Mouse (Mus musculus): ENCODE results near the gene Sorcs3. TPM values are rescaled to one million over a fixed set of nuclear protein-coding genes. Genes with fewer than 3 reads are reported as not detected.

Gene Sorcs3
- polyA plus RNA-seq, 1 experiment from 2014 or later, result 0.94 TPM

DNA sequence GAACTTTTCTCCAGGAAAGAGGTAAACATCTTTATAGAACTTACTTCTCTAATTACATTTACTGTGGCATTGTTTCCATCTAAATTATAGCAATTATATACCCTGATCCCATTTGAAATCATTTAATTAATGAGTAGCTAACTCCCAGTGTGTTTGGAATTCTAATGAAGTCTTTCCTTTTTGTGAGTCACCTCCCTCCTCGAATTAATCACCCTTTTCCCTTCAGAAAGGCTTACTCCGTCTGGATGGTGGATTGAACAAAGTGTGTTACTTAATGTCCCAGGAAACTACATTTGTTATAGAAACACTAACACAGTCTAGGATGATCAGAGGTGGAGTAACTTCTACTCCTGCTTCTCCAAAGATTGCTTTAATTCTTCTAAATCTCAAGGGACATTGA is 531.7 kb downstream of the Sorcs3 start:
- no peak for ATAC-seq (replicated peaks; ENCODE audit: insufficient number of reproducible peaks, low FRiP score, low TSS enrichment, low read depth)
- no peak overlapping the region for H3K27ac ChIP-seq (replicated peaks; ENCODE audit: low read depth, low read length)
- 53% methylated on average over 2 of the region's 2 CpGs for WGBS

GRCm38 (mm10) chr19:48755156-48755555 is 549.3 kb downstream of the Sorcs3 start:
- no peaks in the 10 kb centered on the region for H3K9me3 ChIP-seq (replicated peaks; ENCODE audit: control insufficient read depth, low read length)
- DNase-seq (ENCODE audit: low spot score) (no peak), ATAC-seq (replicated peaks; ENCODE audit: insufficient number of reproducible peaks, low FRiP score, low TSS enrichment, low read depth) (no peak)
- no peaks in the 10 kb centered on the region for H3K36me3 ChIP-seq (replicated peaks; ENCODE audit: control insufficient read depth, insufficient read depth, low read depth, low read length)
- no peak overlapping the region for H3K27ac ChIP-seq (replicated peaks; ENCODE audit: low read depth, low read length)
- no peaks in the 10 kb centered on the region for H3K4me1 ChIP-seq (ENCODE audit: control insufficient read depth, insufficient read depth, low read length)
- H3K4me3 ChIP-seq (ENCODE audit: low read depth, low read length), result no peak overlapping the region
- 83% methylated on average over 9 of the region's 9 CpGs for WGBS
- no peaks in the 10 kb centered on the region for H3K27me3 ChIP-seq (ENCODE audit: control insufficient read depth, insufficient read depth, low read length)
- no peak overlapping the region for H3K4me2 ChIP-seq (ENCODE audit: low read depth, low read length)
- no peak overlapping the region for H3K9ac ChIP-seq (replicated peaks; ENCODE audit: low read length)

More for the DNA sequence above, 531.7 kb downstream of the Sorcs3 start:
- DNase-seq (ENCODE audit: low spot score), result no peak
- Histone ChIP-seq H3K27me3 (ENCODE audit: control insufficient read depth, insufficient read depth, low read length) (no peaks in the 10 kb centered on the region), H3K4me3 (ENCODE audit: low read depth, low read length) (no peak overlapping the region), H3K9ac (replicated peaks; ENCODE audit: low read length) (no peak overlapping the region), H3K9me3 (replicated peaks; ENCODE audit: control insufficient read depth, low read length) (no peaks in the 10 kb centered on the region), H3K4me2 (ENCODE audit: low read depth, low read length) (no peak overlapping the region), H3K4me1 (ENCODE audit: control insufficient read depth, insufficient read depth, low read length) (no peaks in the 10 kb centered on the region), H3K36me3 (replicated peaks; ENCODE audit: control insufficient read depth, insufficient read depth, low read depth, low read length) (no peaks in the 10 kb centered on the region)

DNA sequence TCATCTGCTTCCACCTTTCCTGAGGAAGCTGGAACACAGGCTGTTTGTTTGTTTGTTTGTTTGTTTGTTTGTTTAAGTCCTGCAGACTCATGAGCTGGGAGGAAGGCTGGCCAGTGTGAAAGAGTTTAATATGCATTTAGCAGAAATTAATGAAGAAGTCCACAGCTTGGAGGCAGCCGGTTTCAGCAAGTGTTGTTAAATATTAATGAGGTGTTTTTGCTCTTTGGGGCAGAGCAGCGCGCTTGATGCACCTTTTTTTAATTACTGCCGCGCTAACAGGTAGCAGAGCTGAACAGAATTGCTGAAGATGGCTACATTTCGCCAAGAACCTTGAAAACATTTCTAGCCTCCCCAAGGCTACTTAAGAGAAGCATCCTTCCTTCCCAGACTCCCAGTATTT is 551.0 kb downstream of the Sorcs3 start:
- H3K4me1 ChIP-seq (ENCODE audit: control insufficient read depth, insufficient read depth, low read length), result no peaks in the 10 kb centered on the region
- H3K27ac ChIP-seq (replicated peaks; ENCODE audit: low read depth, low read length), result no peak overlapping the region
- no peak overlapping the region for H3K4me2 ChIP-seq (ENCODE audit: low read depth, low read length)
- H3K27me3 ChIP-seq (ENCODE audit: control insufficient read depth, insufficient read depth, low read length), result no peaks in the 10 kb centered on the region
- WGBS, result 77% methylated on average over 6 of the region's 6 CpGs
- no peaks in the 10 kb centered on the region for H3K36me3 ChIP-seq (replicated peaks; ENCODE audit: control insufficient read depth, insufficient read depth, low read depth, low read length)
- ATAC-seq (replicated peaks; ENCODE audit: insufficient number of reproducible peaks, low FRiP score, low TSS enrichment, low read depth), result no peak
- H3K4me3 ChIP-seq (ENCODE audit: low read depth, low read length), result no peak overlapping the region
- no peaks in the 10 kb centered on the region for H3K9me3 ChIP-seq (replicated peaks; ENCODE audit: control insufficient read depth, low read length)
- no peak for DNase-seq (ENCODE audit: low spot score)
- H3K9ac ChIP-seq (replicated peaks; ENCODE audit: low read length), result no peak overlapping the region

GRCm38 (mm10) chr19:48766524-48766923 is 560.7 kb downstream of the Sorcs3 start:
- 90% methylated on average over 2 of the region's 2 CpGs for WGBS
- ATAC-seq (replicated peaks; ENCODE audit: insufficient number of reproducible peaks, low FRiP score, low TSS enrichment, low read depth) (no peak), DNase-seq (ENCODE audit: low spot score) (no peak)
- Histone ChIP-seq H3K27me3 (ENCODE audit: control insufficient read depth, insufficient read depth, low read length) (no peaks in the 10 kb centered on the region), H3K36me3 (replicated peaks; ENCODE audit: control insufficient read depth, insufficient read depth, low read depth, low read length) (no peaks in the 10 kb centered on the region), H3K27ac (replicated peaks; ENCODE audit: low read depth, low read length) (no peak overlapping the region), H3K9me3 (replicated peaks; ENCODE audit: control insufficient read depth, low read length) (no peaks in the 10 kb centered on the region), H3K4me1 (ENCODE audit: control insufficient read depth, insufficient read depth, low read length) (no peaks in the 10 kb centered on the region), H3K9ac (replicated peaks; ENCODE audit: low read length) (no peak overlapping the region), H3K4me2 (ENCODE audit: low read depth, low read length) (no peak overlapping the region), H3K4me3 (ENCODE audit: low read depth, low read length) (no peak overlapping the region)

DNA sequence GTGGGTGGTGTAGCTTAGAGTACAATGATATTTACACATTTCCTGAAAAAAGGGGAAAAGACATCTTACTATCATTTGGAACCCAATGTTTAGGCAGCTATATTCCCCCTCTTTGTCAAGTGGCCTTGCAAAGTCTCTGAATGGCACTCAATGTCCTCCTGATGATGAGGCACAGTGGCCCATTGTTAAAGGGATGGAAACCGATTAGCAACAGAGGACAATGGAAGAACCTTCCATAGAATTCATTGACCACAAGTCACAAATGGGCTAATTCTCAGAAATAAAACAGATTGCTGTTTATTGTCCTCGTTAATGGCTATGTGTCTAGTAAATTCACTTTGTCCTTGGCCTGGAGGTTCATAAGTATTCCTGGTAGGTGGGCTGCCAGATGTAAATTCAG is 565.7 kb downstream of the Sorcs3 start:
- no peak overlapping the region for H3K27ac ChIP-seq (replicated peaks; ENCODE audit: low read depth, low read length)
- H3K4me2 ChIP-seq (ENCODE audit: low read depth, low read length), result no peak overlapping the region
- 56% methylated on average over 2 of the region's 2 CpGs for WGBS
- no peaks in the 10 kb centered on the region for H3K4me1 ChIP-seq (ENCODE audit: control insufficient read depth, insufficient read depth, low read length)
- H3K36me3 ChIP-seq (replicated peaks; ENCODE audit: control insufficient read depth, insufficient read depth, low read depth, low read length), result no peaks in the 10 kb centered on the region
- no peak overlapping the region for H3K9ac ChIP-seq (replicated peaks; ENCODE audit: low read length)
- no peak overlapping the region for H3K4me3 ChIP-seq (ENCODE audit: low read depth, low read length)
- ATAC-seq (replicated peaks; ENCODE audit: insufficient number of reproducible peaks, low FRiP score, low TSS enrichment, low read depth) (no peak), DNase-seq (ENCODE audit: low spot score) (no peak)
- H3K9me3 ChIP-seq (replicated peaks; ENCODE audit: control insufficient read depth, low read length), result no peaks in the 10 kb centered on the region
- H3K27me3 ChIP-seq (ENCODE audit: control insufficient read depth, insufficient read depth, low read length), result no peaks in the 10 kb centered on the region

DNA sequence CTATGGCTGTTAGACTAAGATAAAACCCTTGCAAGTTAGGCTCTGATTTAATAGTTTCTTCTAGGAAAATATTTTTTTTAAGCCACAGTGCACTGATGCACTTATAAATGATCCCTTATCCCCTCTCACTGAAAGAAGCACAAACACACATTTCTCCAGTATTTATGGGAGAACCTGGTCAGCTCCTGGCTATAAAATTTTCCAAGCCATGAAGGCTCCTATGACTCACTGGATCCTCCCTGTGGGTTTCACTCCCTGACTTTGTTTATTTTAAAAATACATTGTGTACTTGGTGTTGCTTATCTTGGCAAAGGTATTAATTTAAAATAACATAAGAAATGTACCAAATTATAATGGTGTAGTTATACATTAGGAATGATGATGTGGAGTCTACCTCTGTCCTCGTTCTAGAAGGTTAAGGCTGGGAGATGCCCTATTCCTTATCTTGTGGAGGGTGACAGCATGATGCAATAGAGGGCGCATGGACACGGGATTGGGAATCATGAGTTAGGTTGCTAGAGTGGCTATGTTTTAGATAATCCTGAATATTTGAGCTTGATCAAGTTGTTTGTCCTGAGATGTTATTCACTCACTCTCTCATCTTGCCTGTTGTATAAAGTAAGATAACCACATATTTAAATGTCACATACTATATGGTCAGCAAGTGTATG is 573.4 kb downstream of the Sorcs3 start:
- Histone ChIP-seq H3K4me3 (ENCODE audit: low read depth, low read length) (no peak overlapping the region), H3K9ac (replicated peaks; ENCODE audit: low read length) (no peak overlapping the region), H3K36me3 (replicated peaks; ENCODE audit: control insufficient read depth, insufficient read depth, low read depth, low read length) (no peaks in the 10 kb centered on the region), H3K9me3 (replicated peaks; ENCODE audit: control insufficient read depth, low read length) (no peaks in the 10 kb centered on the region), H3K27ac (replicated peaks; ENCODE audit: low read depth, low read length) (no peak overlapping the region), H3K4me2 (ENCODE audit: low read depth, low read length) (no peak overlapping the region), H3K27me3 (ENCODE audit: control insufficient read depth, insufficient read depth, low read length) (no peaks in the 10 kb centered on the region), H3K4me1 (ENCODE audit: control insufficient read depth, insufficient read depth, low read length) (no peaks in the 10 kb centered on the region)
- WGBS, result 87% methylated on average over 3 of the region's 3 CpGs
- ATAC-seq (replicated peaks; ENCODE audit: insufficient number of reproducible peaks, low FRiP score, low TSS enrichment, low read depth) (no peak), DNase-seq (ENCODE audit: low spot score) (no peak)

GRCm38 (mm10) chr19:48780813-48781212 is 575.0 kb downstream of the Sorcs3 start:
- Histone ChIP-seq H3K4me2 (ENCODE audit: low read depth, low read length) (no peak overlapping the region), H3K9me3 (replicated peaks; ENCODE audit: control insufficient read depth, low read length) (no peaks in the 10 kb centered on the region), H3K27ac (replicated peaks; ENCODE audit: low read depth, low read length) (no peak overlapping the region), H3K36me3 (replicated peaks; ENCODE audit: control insufficient read depth, insufficient read depth, low read depth, low read length) (no peaks in the 10 kb centered on the region), H3K4me3 (ENCODE audit: low read depth, low read length) (no peak overlapping the region), H3K27me3 (ENCODE audit: control insufficient read depth, insufficient read depth, low read length) (no peaks in the 10 kb centered on the region), H3K4me1 (ENCODE audit: control insufficient read depth, insufficient read depth, low read length) (no peaks in the 10 kb centered on the region), H3K9ac (replicated peaks; ENCODE audit: low read length) (no peak overlapping the region)
- ATAC-seq (replicated peaks; ENCODE audit: insufficient number of reproducible peaks, low FRiP score, low TSS enrichment, low read depth) (no peak), DNase-seq (ENCODE audit: low spot score) (no peak)
- WGBS, result 83% methylated on average over 2 of the region's 2 CpGs

- no peaks in the 10 kb centered on the region for H3K27me3 ChIP-seq (ENCODE audit: control insufficient read depth, insufficient read depth, low read length)
- ATAC-seq (replicated peaks; ENCODE audit: insufficient number of reproducible peaks, low FRiP score, low TSS enrichment, low read depth), result no peak
- 67% methylated on average over 7 of the region's 7 CpGs for WGBS
These were observed 576.3 kb downstream of the Sorcs3 start for GRCm38 (mm10) chr19:48782024-48782721.

More at GRCm38 (mm10) chr19:48782024-48782721, 576.3 kb downstream of the Sorcs3 start:
- DNase-seq (ENCODE audit: low spot score), result no peak
- H3K36me3 ChIP-seq (replicated peaks; ENCODE audit: control insufficient read depth, insufficient read depth, low read depth, low read length), result no peaks in the 10 kb centered on the region
- no peaks in the 10 kb centered on the region for H3K4me1 ChIP-seq (ENCODE audit: control insufficient read depth, insufficient read depth, low read length)
- no peak overlapping the region for H3K4me2 ChIP-seq (ENCODE audit: low read depth, low read length)
- no peak overlapping the region for H3K27ac ChIP-seq (replicated peaks; ENCODE audit: low read depth, low read length)
- H3K9me3 ChIP-seq (replicated peaks; ENCODE audit: control insufficient read depth, low read length), result no peaks in the 10 kb centered on the region
- no peak overlapping the region for H3K9ac ChIP-seq (replicated peaks; ENCODE audit: low read length)
- H3K4me3 ChIP-seq (ENCODE audit: low read depth, low read length), result no peak overlapping the region

All from embryonic facial prominence, embryonic 11.5 days (tissue).